Mouse (Mus musculus) lung, postnatal 0 days (tissue): ENCODE data around the gene Inpp5a.

Experiments used
- CTCF ChIP-seq: IDR thresholded peaks from 2 replicates; pipeline ENCODE4 v1.5.1; 2016; ENCODE audit warnings: antibody characterized with exemption, mild to moderate bottlenecking
- EP300 ChIP-seq: IDR thresholded peaks from 2 replicates; pipeline ENCODE4 v1.6.1; 2016; ENCODE audit warnings: antibody characterized with exemption, mild to moderate bottlenecking, control low read depth

GRCm38 (mm10) chr7:139409903-139410302 is 21.0 kb downstream of the Inpp5a start:
- TF ChIP-seq EP300 (no peak), CTCF (peak; percentile 41)
